Mouse (Mus musculus) gastrocnemius, postnatal 10 days (tissue): Measurements from ENCODE around the gene Taar9. TPM values are rescaled to one million over a fixed set of nuclear protein-coding genes. Genes with fewer than 3 reads are reported as not detected.
"Not testable (repeated sequence)": the region's sequence is repeated elsewhere in the genome, so short reads cannot be mapped to it uniquely, and the experiment has no call there.

Source experiments
- DNase-seq: peaks from one replicate; pipeline ENCODE4 v3.0.0; 2021; ENCODE audit warnings: mixed read lengths
- long read RNA-seq, 2 experiments: library from polyadenylated mRNA; stranded (forward); transcript quantifications; one replicate each; pipeline ENCODE4 v2.0.0; 2021
- total RNA-seq, 2 experiments: library from RNA; stranded (reverse); gene quantifications; 2 replicates each; pipeline ENCODE4 v1.2.3; 2021

Gene Taar9
- total RNA-seq: not detected
- long read RNA-seq, experiment 1: 0 reads
- long read RNA-seq, experiment 2: 0 reads

GRCm38 (mm10) chr10:24109434-24109833 lies at the start of gene Taar9:
Gene Taar9, minus strand, starts transcription at chr10:24109534.
- DNase-seq: not testable (repeated sequence)

GRCm38 (mm10) chr10:24158470-24159254 lies 49.3 kb upstream of the Taar9 start:
- DNase-seq: no peak

- DNase-seq: no peak
Observed at GRCm38 (mm10) chr10:24150086-24150485, 40.8 kb upstream of the Taar9 start.

- peak; percentile 92 for DNase-seq
Observed at GRCm38 (mm10) chr10:24149135-24149781, 39.9 kb upstream of the Taar9 start, which contains the start of gene Stx7. Gene Stx7, plus strand, starts transcription at chr10:24149302.

GRCm38 (mm10) chr10:24142735-24143134 lies 33.4 kb upstream of the Taar9 start:
- no peak for DNase-seq

GRCm38 (mm10) chr10:24138623-24139261 lies 29.4 kb upstream of the Taar9 start:
- DNase-seq: no peak

- DNase-seq: no peak
Observed at GRCm38 (mm10) chr10:24134071-24134645, 24.8 kb upstream of the Taar9 start.

GRCm38 (mm10) chr10:24133132-24133531 lies 23.8 kb upstream of the Taar9 start:
- DNase-seq: no peak

GRCm38 (mm10) chr10:24132273-24132672 lies 22.9 kb upstream of the Taar9 start:
- DNase-seq: no peak

- DNase-seq: peak; percentile 13
Observed at GRCm38 (mm10) chr10:24131451-24132262, 22.3 kb upstream of the Taar9 start.

GRCm38 (mm10) chr10:24111116-24111778 lies 1.9 kb upstream of the Taar9 start:
- peak; percentile 36 for DNase-seq

- no peak for DNase-seq
Observed at GRCm38 (mm10) chr10:24108236-24108635, 1.1 kb downstream of the Taar9 start.

GRCm38 (mm10) chr10:24107747-24108146 lies 1.6 kb downstream of the Taar9 start:
- DNase-seq: no peak

GRCm38 (mm10) chr10:24103299-24103698 lies 6.0 kb downstream of the Taar9 start:
- DNase-seq: not testable (repeated sequence)

GRCm38 (mm10) chr10:24101812-24102211 lies 7.5 kb downstream of the Taar9 start, which contains the start of gene Taar8c:
Gene Taar8c, minus strand, starts transcription at chr10:24101912.
- DNase-seq: not testable (repeated sequence)

GRCm38 (mm10) chr10:24097010-24097409 lies 12.3 kb downstream of the Taar9 start:
- not testable (repeated sequence) for DNase-seq

GRCm38 (mm10) chr10:24092194-24092593 lies 17.1 kb downstream of the Taar9 start, which contains the start of gene Taar8b:
Gene Taar8b, minus strand, starts transcription at chr10:24092294.
- no peak for DNase-seq

GRCm38 (mm10) chr10:24087168-24087567 lies 22.2 kb downstream of the Taar9 start:
- no peak for DNase-seq

- no peak for DNase-seq
Observed at GRCm38 (mm10) chr10:24086555-24086954, 22.8 kb downstream of the Taar9 start.

GRCm38 (mm10) chr10:24085936-24086335 lies 23.4 kb downstream of the Taar9 start:
- DNase-seq: no peak

GRCm38 (mm10) chr10:24080166-24080565 lies 29.2 kb downstream of the Taar9 start:
- DNase-seq: peak; percentile 23
